Mouse (Mus musculus): Measurements from ENCODE around the gene Fam196b.

Gene Fam196b

GRCm38 (mm10) chr11:34406850-34407249, 92.2 kb downstream of the Fam196b start:
- no peak for DNase-seq

GRCm38 (mm10) chr11:34415884-34416618, 101.4 kb downstream of the Fam196b start:
- no peak for DNase-seq

GRCm38 (mm10) chr11:34416619-34416979, 102.0 kb downstream of the Fam196b start:
- no peak for DNase-seq

- DNase-seq, result no peak
Measured at GRCm38 (mm10) chr11:34421061-34421460, 106.4 kb downstream of the Fam196b start.

- DNase-seq, result no peak
Measured at GRCm38 (mm10) chr11:34424546-34424945, 109.9 kb downstream of the Fam196b start.

GRCm38 (mm10) chr11:34427212-34427611, 112.6 kb downstream of the Fam196b start:
- no peak for DNase-seq

GRCm38 (mm10) chr11:34430940-34431339, 116.3 kb downstream of the Fam196b start:
- DNase-seq, result no peak

- no peak for DNase-seq
Measured at GRCm38 (mm10) chr11:34431371-34431770, 116.7 kb downstream of the Fam196b start.

- DNase-seq, result no peak
Measured at GRCm38 (mm10) chr11:34431978-34432377, 117.4 kb downstream of the Fam196b start.

- DNase-seq, result no peak
Measured at GRCm38 (mm10) chr11:34437446-34437845, 122.8 kb downstream of the Fam196b start.

- no peak for DNase-seq
Measured at GRCm38 (mm10) chr11:34438429-34438828, 123.8 kb downstream of the Fam196b start.

- peak; percentile 52 for DNase-seq
Measured at GRCm38 (mm10) chr11:34447891-34448290, 133.3 kb downstream of the Fam196b start.

GRCm38 (mm10) chr11:34449944-34450343, 135.3 kb downstream of the Fam196b start:
- no peak for DNase-seq

- DNase-seq, result no peak
Measured at GRCm38 (mm10) chr11:34467056-34467455, 152.4 kb downstream of the Fam196b start.

- no peak for DNase-seq
Measured at GRCm38 (mm10) chr11:34468571-34468970, 153.9 kb downstream of the Fam196b start.

GRCm38 (mm10) chr11:34469792-34470191, 155.2 kb downstream of the Fam196b start:
- no peak for DNase-seq

Data from thymus, postnatal 4 days (tissue).